Mouse (Mus musculus) embryonic fibroblast, embryonic 13.5 days (primary cell): ENCODE measurements around the gene Sik3.

Experiments used
- CTCF ChIP-seq: IDR thresholded peaks from 2 replicates; pipeline ENCODE4 v1.5.1; 2011; ENCODE audit warnings: mild to moderate bottlenecking, control low read depth, low read length, moderate library complexity, borderline replicate concordance; ENCODE audit not compliant: insufficient read depth
- POLR2A ChIP-seq: IDR thresholded peaks from 2 replicates; pipeline ENCODE4 v1.6.1; 2011; ENCODE audit warnings: low read depth, mild to moderate bottlenecking, control low read depth, low read length, moderate library complexity

GRCm38 (mm10) chr9:46118844-46119385 lies 106.3 kb downstream of the Sik3 start:
- TF ChIP-seq CTCF (no peak), POLR2A (no peak)
